Mouse (Mus musculus) megakaryocyte, embryonic 14.5 days (primary cell): ENCODE data around the gene Ffar1.

Experiments used
- FLI1 ChIP-seq: IDR thresholded peaks from 2 replicates; pipeline ENCODE4 v1.6.1; 2012; ENCODE audit warnings: low read length, inconsistent platforms, mixed read lengths
- GATA1 ChIP-seq: IDR thresholded peaks from 3 replicates; pipeline ENCODE4 v1.6.1; 2012; ENCODE audit warnings: mixed read lengths, low read length, inconsistent platforms, borderline replicate concordance

- no peak for TF ChIP-seq FLI1
- TF ChIP-seq GATA1 = no peak
Observed at GRCm38 (mm10) chr7:30821532-30821931, 39.8 kb downstream of the Ffar1 start.
